Mouse (Mus musculus): ENCODE measurements at regions not wholly inside any gene's neighbourhood (a gene's known extent, or its start where the extent isn't known, plus 50 kb on each side); places are given as distances from the start of the nearest gene placed in this dataset.

- Histone ChIP-seq H3K9ac (ENCODE audit: low read depth, low read length) (no peak overlapping the region), H3K27ac (no peak overlapping the region), H3K4me3 (replicated peaks; ENCODE audit: low read depth, low read length) (no peak overlapping the region), H3K4me1 (replicated peaks; ENCODE audit: insufficient read depth, low read length) (no peaks in the 10 kb centered on the region), H3K36me3 (ENCODE audit: insufficient read depth, low read length) (no peaks in the 10 kb centered on the region), H3K27me3 (ENCODE audit: insufficient read depth, low read length) (no peaks in the 10 kb centered on the region), H3K4me2 (ENCODE audit: low read length) (no peak overlapping the region), H3K9me3 (replicated peaks; ENCODE audit: low read length) (no peaks in the 10 kb centered on the region)
- WGBS, result 83% methylated on average over 2 of the region's 2 CpGs
- no peak for TF ChIP-seq CTCF (IDR thresholded peaks at IDR 0.05; ENCODE audit: low read depth)
- DNase-seq (ENCODE audit: low spot score), result no peak
- ATAC-seq (replicated peaks; ENCODE audit: low FRiP score, low read depth), result no peak
Observed at GRCm38 (mm10) chr8:128069749-128070148, 288.7 kb upstream of the Nrp1 start.

- TF ChIP-seq CTCF (IDR thresholded peaks at IDR 0.05; ENCODE audit: low read depth), result no peak
Observed at GRCm38 (mm10) chr8:128075566-128075965, 282.8 kb upstream of the Nrp1 start.

DNA sequence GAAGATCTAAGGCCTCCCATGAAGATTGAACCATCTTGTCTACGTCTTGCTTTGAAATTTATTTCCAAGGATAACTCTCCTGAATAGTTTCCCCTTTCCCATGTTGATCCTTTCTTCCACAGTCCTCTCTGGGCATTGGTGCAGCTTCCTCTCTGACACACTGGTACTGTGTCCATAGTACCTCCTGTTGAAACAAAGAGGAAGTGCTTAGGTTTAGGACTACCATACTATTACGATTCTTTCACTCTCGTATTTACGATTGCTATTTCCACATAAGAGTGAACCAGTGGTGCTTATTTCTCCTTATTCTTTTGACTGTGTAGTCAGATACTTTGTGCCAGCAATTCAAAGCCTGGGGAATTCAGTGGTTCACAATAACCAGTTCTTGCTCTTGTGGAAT lies 282.2 kb upstream of the Nrp1 start:
- TF ChIP-seq CTCF (IDR thresholded peaks at IDR 0.05; ENCODE audit: low read depth), result no peak
- Histone ChIP-seq H3K4me2 (ENCODE audit: low read length) (no peak overlapping the region), H3K4me3 (replicated peaks; ENCODE audit: low read depth, low read length) (no peak overlapping the region), H3K9me3 (replicated peaks; ENCODE audit: low read length) (no peaks in the 10 kb centered on the region), H3K36me3 (ENCODE audit: insufficient read depth, low read length) (no peaks in the 10 kb centered on the region), H3K27me3 (ENCODE audit: insufficient read depth, low read length) (no peaks in the 10 kb centered on the region), H3K4me1 (replicated peaks; ENCODE audit: insufficient read depth, low read length) (no peaks in the 10 kb centered on the region), H3K9ac (ENCODE audit: low read depth, low read length) (no peak overlapping the region), H3K27ac (no peak overlapping the region)
- 93% methylated on average over 4 of the region's 4 CpGs for WGBS
- ATAC-seq (replicated peaks; ENCODE audit: low FRiP score, low read depth), result no peak
- no peak for DNase-seq (ENCODE audit: low spot score)

More at GRCm38 (mm10) chr8:128075566-128075965, 282.8 kb upstream of the Nrp1 start:
- DNase-seq (ENCODE audit: low spot score) (no peak), ATAC-seq (replicated peaks; ENCODE audit: low FRiP score, low read depth) (no peak)
- WGBS, result 96% methylated on average over 1 of the region's 1 CpGs
- Histone ChIP-seq H3K9me3 (replicated peaks; ENCODE audit: low read length) (no peaks in the 10 kb centered on the region), H3K4me2 (ENCODE audit: low read length) (no peak overlapping the region), H3K9ac (ENCODE audit: low read depth, low read length) (no peak overlapping the region), H3K27me3 (ENCODE audit: insufficient read depth, low read length) (no peaks in the 10 kb centered on the region), H3K4me1 (replicated peaks; ENCODE audit: insufficient read depth, low read length) (no peaks in the 10 kb centered on the region), H3K27ac (no peak overlapping the region), H3K4me3 (replicated peaks; ENCODE audit: low read depth, low read length) (no peak overlapping the region), H3K36me3 (ENCODE audit: insufficient read depth, low read length) (no peaks in the 10 kb centered on the region)

- Histone ChIP-seq H3K36me3 (ENCODE audit: insufficient read depth, low read length) (no peaks in the 10 kb centered on the region), H3K27me3 (ENCODE audit: insufficient read depth, low read length) (no peaks in the 10 kb centered on the region), H3K4me1 (replicated peaks; ENCODE audit: insufficient read depth, low read length) (no peaks in the 10 kb centered on the region), H3K4me3 (replicated peaks; ENCODE audit: low read depth, low read length) (no peak overlapping the region), H3K9me3 (replicated peaks; ENCODE audit: low read length) (no peaks in the 10 kb centered on the region), H3K9ac (ENCODE audit: low read depth, low read length) (no peak overlapping the region), H3K27ac (no peak overlapping the region), H3K4me2 (ENCODE audit: low read length) (no peak overlapping the region)
- no peak for ATAC-seq (replicated peaks; ENCODE audit: low FRiP score, low read depth)
- WGBS, result 88% methylated on average over 1 of the region's 1 CpGs
- DNase-seq (ENCODE audit: low spot score), result no peak
- no peak for TF ChIP-seq CTCF (IDR thresholded peaks at IDR 0.05; ENCODE audit: low read depth)
Observed at GRCm38 (mm10) chr8:128078740-128079139, 279.7 kb upstream of the Nrp1 start.

- Histone ChIP-seq H3K27ac (no peak overlapping the region), H3K4me3 (replicated peaks; ENCODE audit: low read depth, low read length) (no peak overlapping the region), H3K9me3 (replicated peaks; ENCODE audit: low read length) (no peaks in the 10 kb centered on the region), H3K27me3 (ENCODE audit: insufficient read depth, low read length) (no peaks in the 10 kb centered on the region), H3K4me1 (replicated peaks; ENCODE audit: insufficient read depth, low read length) (no peaks in the 10 kb centered on the region), H3K4me2 (ENCODE audit: low read length) (no peak overlapping the region), H3K36me3 (ENCODE audit: insufficient read depth, low read length) (no peaks in the 10 kb centered on the region), H3K9ac (ENCODE audit: low read depth, low read length) (no peak overlapping the region)
- DNase-seq (ENCODE audit: low spot score) (no peak), ATAC-seq (replicated peaks; ENCODE audit: low FRiP score, low read depth) (no peak)
- no peak for TF ChIP-seq CTCF (IDR thresholded peaks at IDR 0.05; ENCODE audit: low read depth)
- WGBS, result 73% methylated on average over 1 of the region's 1 CpGs
Observed at GRCm38 (mm10) chr8:128085800-128086199, 272.6 kb upstream of the Nrp1 start.

- 100% methylated on average over 1 of the region's 1 CpGs for WGBS
- no peak for ATAC-seq (replicated peaks; ENCODE audit: low FRiP score, low read depth)
- no peak overlapping the region for H3K4me3 ChIP-seq (replicated peaks; ENCODE audit: low read depth, low read length)
- no peaks in the 10 kb centered on the region for H3K9me3 ChIP-seq (replicated peaks; ENCODE audit: low read length)
- no peaks in the 10 kb centered on the region for H3K27me3 ChIP-seq (ENCODE audit: insufficient read depth, low read length)
- no peaks in the 10 kb centered on the region for H3K4me1 ChIP-seq (replicated peaks; ENCODE audit: insufficient read depth, low read length)
- no peak overlapping the region for H3K27ac ChIP-seq
- no peak overlapping the region for H3K4me2 ChIP-seq (ENCODE audit: low read length)
- no peak overlapping the region for H3K9ac ChIP-seq (ENCODE audit: low read depth, low read length)
- no peak for DNase-seq (ENCODE audit: low spot score)
- no peak for TF ChIP-seq CTCF (IDR thresholded peaks at IDR 0.05; ENCODE audit: low read depth)
- H3K36me3 ChIP-seq (ENCODE audit: insufficient read depth, low read length), result no peaks in the 10 kb centered on the region
Observed at GRCm38 (mm10) chr8:128087500-128087899, 270.9 kb upstream of the Nrp1 start.

DNA sequence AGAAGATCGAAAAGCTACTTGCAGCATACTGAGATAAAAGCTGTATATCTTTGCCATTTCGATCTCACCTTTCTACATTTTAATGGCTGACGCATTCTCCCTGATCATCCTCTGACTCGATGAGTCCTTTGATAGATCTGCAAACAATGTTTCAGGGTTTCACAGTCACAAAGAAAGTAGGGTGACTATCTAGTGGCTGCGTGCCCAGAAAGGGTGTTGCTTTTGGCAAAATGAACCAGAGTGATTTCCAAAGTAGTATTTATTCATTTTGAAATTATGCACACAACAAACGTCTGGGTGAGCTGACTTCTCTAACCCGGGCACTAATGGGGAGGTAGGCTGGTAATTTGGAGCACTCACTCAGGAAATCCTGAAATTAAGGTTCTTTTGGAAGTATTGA lies 265.6 kb upstream of the Nrp1 start:
- ATAC-seq (replicated peaks; ENCODE audit: low FRiP score, low read depth), result no peak
- TF ChIP-seq CTCF (IDR thresholded peaks at IDR 0.05; ENCODE audit: low read depth), result no peak
- no peak overlapping the region for H3K27ac ChIP-seq
- no peaks in the 10 kb centered on the region for H3K9me3 ChIP-seq (replicated peaks; ENCODE audit: low read length)
- no peak for DNase-seq (ENCODE audit: low spot score)
- H3K27me3 ChIP-seq (ENCODE audit: insufficient read depth, low read length), result no peaks in the 10 kb centered on the region
- H3K9ac ChIP-seq (ENCODE audit: low read depth, low read length), result no peak overlapping the region
- 79% methylated on average over 7 of the region's 7 CpGs for WGBS
- H3K4me3 ChIP-seq (replicated peaks; ENCODE audit: low read depth, low read length), result no peak overlapping the region
- no peak overlapping the region for H3K4me2 ChIP-seq (ENCODE audit: low read length)
- H3K4me1 ChIP-seq (replicated peaks; ENCODE audit: insufficient read depth, low read length), result no peaks in the 10 kb centered on the region
- H3K36me3 ChIP-seq (ENCODE audit: insufficient read depth, low read length), result no peaks in the 10 kb centered on the region
